Mouse (Mus musculus) frontal cortex, postnatal 36 days (tissue): ENCODE results near the gene Fyttd1.
"Not testable (repeated sequence)": the region's sequence is repeated elsewhere in the genome, so short reads cannot be mapped to it uniquely, and the experiment has no call there.

ENCODE experiments used
- DNase-seq, 2 experiments: peaks; one replicate each; pipeline ENCODE4 v3.0.0; 2022; ENCODE audit warnings: low spot score in 2 of 2

The Fyttd1 gene

GRCm38 (mm10) chr16:32877343-32878156 lies at the start of gene Fyttd1, which contains the start of gene Rubcn:
Fyttd1 (plus strand) TSS chr16:32877500.
Rubcn (minus strand) TSS chr16:32877766.
- peak; percentile 97 for DNase-seq

- DNase-seq, result no peak
Measured at GRCm38 (mm10) chr16:32829104-32829503, 48.2 kb upstream of the Fyttd1 start.

- DNase-seq, result no peak
Measured at GRCm38 (mm10) chr16:32831501-32831900, 45.8 kb upstream of the Fyttd1 start.

GRCm38 (mm10) chr16:32847103-32847502 lies 30.2 kb upstream of the Fyttd1 start:
- DNase-seq, result peak in 1 of 2 experiments; percentile 39

GRCm38 (mm10) chr16:32849042-32849830 lies 28.1 kb upstream of the Fyttd1 start:
- no peak for DNase-seq

- DNase-seq, result peak in 1 of 2 experiments; percentile 15
Measured at GRCm38 (mm10) chr16:32853492-32854049, 23.7 kb upstream of the Fyttd1 start.

- peak; percentile 10 to 52 for DNase-seq
Measured at GRCm38 (mm10) chr16:32854050-32854571, 23.2 kb upstream of the Fyttd1 start.

- DNase-seq, result no peak
Measured at GRCm38 (mm10) chr16:32856751-32857150, 20.5 kb upstream of the Fyttd1 start.

- DNase-seq, result no peak
Measured at GRCm38 (mm10) chr16:32858356-32858755, 18.9 kb upstream of the Fyttd1 start.

GRCm38 (mm10) chr16:32858771-32859636 lies 18.3 kb upstream of the Fyttd1 start:
- DNase-seq, result no peak

GRCm38 (mm10) chr16:32861813-32862385 lies 15.4 kb upstream of the Fyttd1 start:
- no peak for DNase-seq

- no peak for DNase-seq
Measured at GRCm38 (mm10) chr16:32865401-32865800, 11.9 kb upstream of the Fyttd1 start.

GRCm38 (mm10) chr16:32866713-32867112 lies 10.6 kb upstream of the Fyttd1 start:
- DNase-seq, result no peak

GRCm38 (mm10) chr16:32867919-32868552 lies 9.3 kb upstream of the Fyttd1 start:
- peak; percentile 94 for DNase-seq

GRCm38 (mm10) chr16:32870231-32870630 lies 7.1 kb upstream of the Fyttd1 start:
- no peak for DNase-seq

- no peak for DNase-seq
Measured at GRCm38 (mm10) chr16:32873366-32873765, 3.9 kb upstream of the Fyttd1 start.

- not testable (repeated sequence) for DNase-seq
Measured at GRCm38 (mm10) chr16:32875281-32875680, 2.0 kb upstream of the Fyttd1 start.

GRCm38 (mm10) chr16:32875847-32876246 lies 1.5 kb upstream of the Fyttd1 start:
- no peak for DNase-seq

- DNase-seq, result no peak
Measured at GRCm38 (mm10) chr16:32876831-32877230, 469 bp upstream of the Fyttd1 start.

GRCm38 (mm10) chr16:32878157-32878598 lies 878 bp downstream of the Fyttd1 start:
- no peak for DNase-seq
